Mouse (Mus musculus) stomach, postnatal 0 days (tissue): ENCODE measurements around the gene AW011738. TPM values are rescaled to one million over a fixed set of nuclear protein-coding genes. Genes with fewer than 3 reads are reported as not detected.

Experiments
- ATAC-seq: fragments of 200-750 bp; cut with Nextera tagmentation; 2 replicates; pipeline ENCODE4 v1.8.0; 2017; ENCODE audit not compliant: low FRiP score, low TSS enrichment
- DNase-seq: peaks from one replicate; pipeline ENCODE4 v3.0.0-alpha.2; 2016; ENCODE audit warnings: low spot score
- H3K27ac ChIP-seq: fragments of 300-500 bp; sonication (generic); replicated peaks from 2 replicates; pipeline ENCODE4 v1.5.1; 2014; ENCODE audit warnings: mild to moderate bottlenecking, control low read depth
- H3K27me3 ChIP-seq: fragments of 300-500 bp; sonication (generic); 2 replicates; pipeline ENCODE4 v1.6.1; 2014; ENCODE audit warnings: low read length; ENCODE audit not compliant: control insufficient read depth, insufficient read depth
- H3K36me3 ChIP-seq: fragments of 300-500 bp; sonication (generic); 2 replicates; pipeline ENCODE4 v1.6.1; 2014; ENCODE audit warnings: low read length, mixed read lengths; ENCODE audit not compliant: control insufficient read depth, insufficient read depth
- H3K4me1 ChIP-seq: fragments of 300-500 bp; sonication (generic); replicated peaks from 2 replicates; pipeline ENCODE4 v1.6.1; 2014; ENCODE audit warnings: antibody characterized with exemption; ENCODE audit not compliant: control insufficient read depth, insufficient read depth
- H3K4me2 ChIP-seq: fragments of 300-500 bp; sonication (generic); replicated peaks from 2 replicates; pipeline ENCODE4 v1.6.1; 2014; ENCODE audit warnings: low read depth, mild to moderate bottlenecking, control low read depth, moderate library complexity
- H3K4me3 ChIP-seq: fragments of 300-500 bp; sonication (generic); 2 replicates; pipeline ENCODE4 v1.5.1; 2014; ENCODE audit warnings: low read depth, low read length, control low read depth
- H3K9ac ChIP-seq: fragments of 300-500 bp; sonication (generic); 2 replicates; pipeline ENCODE4 v1.6.1; 2014; ENCODE audit warnings: mild to moderate bottlenecking, low read length, control low read depth, mixed read lengths
- H3K9me3 ChIP-seq: fragments of 300-500 bp; sonication (generic); 2 replicates; pipeline ENCODE4 v1.6.1; 2016; ENCODE audit warnings: low read length; ENCODE audit not compliant: control insufficient read depth
- CTCF ChIP-seq: IDR thresholded peaks from 2 replicates; pipeline ENCODE4 v1.5.1; 2016; ENCODE audit warnings: antibody characterized with exemption, low read depth, mild to moderate bottlenecking, moderate library complexity
- EP300 ChIP-seq: optimal IDR thresholded peaks from 2 replicates; pipeline ENCODE3; 2016; ENCODE audit warnings: antibody characterized with exemption
- WGBS: fragments of 180-500 bp; shearing (Covaris S2); extraction: QIAGEN DNeasy Blood & Tissue Kit; methylation state at CpG from one replicate; pipeline ENCODE4 v1.1.7; 2014; 5-methylcytosine and 5-hydroxymethylcytosine counted together
- polyA plus RNA-seq: library from polyadenylated mRNA; unstranded; fragments of >200 nt; fragmentation: Nextera tagmentation; extraction: Ambion mirVana; gene quantifications from 2 replicates; pipeline ENCODE4 v1.2.1, GENCODE M21; 2015

AW011738 gene
- polyA plus RNA-seq, 1 experiment from 2014 or later, result 1.2 TPM

- TF ChIP-seq CTCF (no peak), EP300 (no peak)
- ATAC-seq, result no peak
- 85% methylated on average over 2 of the region's 2 CpGs for WGBS
- Histone ChIP-seq H3K4me2 (no peak overlapping the region), H3K9me3 (no peaks in the 10 kb centered on the region), H3K4me3 (no peak overlapping the region), H3K27ac (no peak overlapping the region), H3K27me3 (no peaks in the 10 kb centered on the region), H3K9ac (no peak overlapping the region), H3K4me1 (no peaks in the 10 kb centered on the region), H3K36me3 (no peaks in the 10 kb centered on the region)
- no peak for DNase-seq
Measured at GRCm38 (mm10) chr4:156216196-156216595, 13.1 kb downstream of the AW011738 start.

GRCm38 (mm10) chr4:156217022-156217669 is 14.0 kb downstream of the AW011738 start:
- ATAC-seq (no peak), DNase-seq (no peak)
- Histone ChIP-seq H3K27ac (0 out of 2 replicates have a peak overlapping the region, but pooled peaks have one; percentile 30), H3K4me1 (no peaks in the 10 kb centered on the region), H3K9ac (no peak overlapping the region), H3K4me2 (no peak overlapping the region), H3K36me3 (no peaks in the 10 kb centered on the region), H3K4me3 (no peak overlapping the region), H3K27me3 (no peaks in the 10 kb centered on the region), H3K9me3 (no peaks in the 10 kb centered on the region)
- 79% methylated on average over 16 of the region's 16 CpGs for WGBS
- no peak for TF ChIP-seq CTCF
- no peak for TF ChIP-seq EP300

GRCm38 (mm10) chr4:156217838-156218237 is 14.7 kb downstream of the AW011738 start:
- ATAC-seq (peak; percentile 8; the same call in 1 of the 2 replicates), DNase-seq (no peak)
- Histone ChIP-seq H3K4me1 (no peaks in the 10 kb centered on the region), H3K27me3 (no peaks in the 10 kb centered on the region), H3K27ac (no peak overlapping the region; the same call in 1 of the 2 replicates), H3K4me3 (no peak overlapping the region), H3K9me3 (no peaks in the 10 kb centered on the region), H3K9ac (no peak overlapping the region), H3K36me3 (no peaks in the 10 kb centered on the region), H3K4me2 (no peak overlapping the region)
- WGBS, result 53% methylated on average over 16 of the region's 16 CpGs
- TF ChIP-seq EP300 (no peak), CTCF (no peak)

- Histone ChIP-seq H3K4me3 (no peak overlapping the region), H3K9ac (no peak overlapping the region), H3K4me1 (no peaks in the 10 kb centered on the region), H3K9me3 (no peaks in the 10 kb centered on the region), H3K27ac (no peak overlapping the region), H3K4me2 (no peak overlapping the region), H3K27me3 (no peaks in the 10 kb centered on the region), H3K36me3 (no peaks in the 10 kb centered on the region)
- ATAC-seq (no peak), DNase-seq (no peak)
- no peak for TF ChIP-seq EP300
- no peak for TF ChIP-seq CTCF
- WGBS, result 92% methylated on average over 11 of the region's 11 CpGs
Measured at GRCm38 (mm10) chr4:156219936-156220335, 16.8 kb downstream of the AW011738 start.

GRCm38 (mm10) chr4:156224276-156224675 is 21.2 kb downstream of the AW011738 start:
- DNase-seq (no peak), ATAC-seq (no peak)
- H3K4me1 ChIP-seq, result peaks cover 4% of the 10 kb centered on the region
- no peak overlapping the region for H3K4me2 ChIP-seq
- no peak for TF ChIP-seq EP300
- no peak for TF ChIP-seq CTCF
- no peaks in the 10 kb centered on the region for H3K27me3 ChIP-seq
- H3K36me3 ChIP-seq, result no peaks in the 10 kb centered on the region
- 76% methylated on average over 2 of the region's 2 CpGs for WGBS
- no peak overlapping the region for H3K9ac ChIP-seq
- H3K9me3 ChIP-seq, result no peaks in the 10 kb centered on the region
- no peak overlapping the region for H3K4me3 ChIP-seq
- H3K27ac ChIP-seq, result no peak overlapping the region

- peak; percentile 43 for ATAC-seq
- Histone ChIP-seq H3K9me3 (no peaks in the 10 kb centered on the region), H3K4me2 (peak overlapping the region; percentile 51), H3K27me3 (no peaks in the 10 kb centered on the region), H3K27ac (peak overlapping the region; percentile 81), H3K4me1 (peaks cover 4% of the 10 kb centered on the region), H3K36me3 (peaks cover 11% of the 10 kb centered on the region), H3K4me3 (peak overlapping the region; percentile 36), H3K9ac (peak overlapping the region; percentile 53)
- 26% methylated on average over 18 of the region's 18 CpGs for WGBS
- peak; percentile 57 for DNase-seq
- TF ChIP-seq CTCF (no peak), EP300 (no peak)
Measured at GRCm38 (mm10) chr4:156227752-156228392, 24.8 kb downstream of the AW011738 start.
